Mouse (Mus musculus): ENCODE measurements around the gene Dcps.
A peak's percentile ranks its signal among the peaks of the same experiment; 100 is the strongest.

Dcps gene

GRCm38 (mm10) chr9:35131637-35132397 is 44.0 kb downstream of the Dcps start:
- no peak for DNase-seq (ENCODE audit: low spot score)

- DNase-seq (ENCODE audit: low spot score) = no peak
Observed at GRCm38 (mm10) chr9:35128995-35129418, 46.9 kb downstream of the Dcps start.

GRCm38 (mm10) chr9:35128564-35128963 is 47.3 kb downstream of the Dcps start:
- DNase-seq (ENCODE audit: low spot score) = no peak

- DNase-seq (ENCODE audit: low spot score) = no peak
Observed at GRCm38 (mm10) chr9:35127561-35127960, 48.3 kb downstream of the Dcps start.

- no peak for DNase-seq (ENCODE audit: low spot score)
Observed at GRCm38 (mm10) chr9:35127147-35127546, 48.7 kb downstream of the Dcps start.

GRCm38 (mm10) chr9:35124678-35124955 is 51.2 kb downstream of the Dcps start:
- no peak for DNase-seq (ENCODE audit: low spot score)

- no peak for DNase-seq (ENCODE audit: low spot score)
Observed at GRCm38 (mm10) chr9:35123804-35124677, 51.8 kb downstream of the Dcps start.

- no peak for DNase-seq (ENCODE audit: low spot score)
Observed at GRCm38 (mm10) chr9:35123456-35123803, 52.4 kb downstream of the Dcps start.

- no peak for DNase-seq (ENCODE audit: low spot score)
Observed at GRCm38 (mm10) chr9:35122551-35123266, 53.2 kb downstream of the Dcps start.

- no peak for DNase-seq (ENCODE audit: low spot score)
Observed at GRCm38 (mm10) chr9:35119168-35119567, 56.7 kb downstream of the Dcps start, which contains the start of gene St3gal4. Gene St3gal4, minus strand, starts transcription at chr9:35119268.

GRCm38 (mm10) chr9:35118563-35118962 is 57.3 kb downstream of the Dcps start:
- no peak for DNase-seq (ENCODE audit: low spot score)

- no peak for DNase-seq (ENCODE audit: low spot score)
Observed at GRCm38 (mm10) chr9:35117384-35118295, 58.2 kb downstream of the Dcps start.

GRCm38 (mm10) chr9:35116391-35117381 is 59.2 kb downstream of the Dcps start:
- DNase-seq (ENCODE audit: low spot score) = peak; percentile 36

- DNase-seq (ENCODE audit: low spot score) = no peak
Observed at GRCm38 (mm10) chr9:35115804-35116203, 60.1 kb downstream of the Dcps start.

GRCm38 (mm10) chr9:35115299-35115698 is 60.6 kb downstream of the Dcps start:
- DNase-seq (ENCODE audit: low spot score) = no peak

GRCm38 (mm10) chr9:35114234-35114633 is 61.6 kb downstream of the Dcps start:
- no peak for DNase-seq (ENCODE audit: low spot score)

GRCm38 (mm10) chr9:35111941-35112595 is 63.8 kb downstream of the Dcps start:
- DNase-seq (ENCODE audit: low spot score) = no peak

GRCm38 (mm10) chr9:35111446-35111845 is 64.4 kb downstream of the Dcps start:
- DNase-seq (ENCODE audit: low spot score) = no peak

- no peak for DNase-seq (ENCODE audit: low spot score)
Observed at GRCm38 (mm10) chr9:35110567-35110966, 65.3 kb downstream of the Dcps start.

GRCm38 (mm10) chr9:35110051-35110450 is 65.8 kb downstream of the Dcps start:
- DNase-seq (ENCODE audit: low spot score) = no peak

All from urinary bladder, postnatal 10 days (tissue).